Mouse (Mus musculus) CH12F3 (cell line): ENCODE measurements at regions not wholly inside any gene's neighbourhood (a gene's known extent, or its start where the extent isn't known, plus 50 kb on each side); places are given as distances from the start of the nearest gene placed in this dataset.

ENCODE experiments used
- in situ Hi-C: fragments of 300-500 bp; cut with MboI; formaldehyde crosslinking; loops from 2 replicates; pipeline ENCODE4 v1.14.3; 2020; ENCODE audit warnings: low sequenced_read_pairs

DNA sequence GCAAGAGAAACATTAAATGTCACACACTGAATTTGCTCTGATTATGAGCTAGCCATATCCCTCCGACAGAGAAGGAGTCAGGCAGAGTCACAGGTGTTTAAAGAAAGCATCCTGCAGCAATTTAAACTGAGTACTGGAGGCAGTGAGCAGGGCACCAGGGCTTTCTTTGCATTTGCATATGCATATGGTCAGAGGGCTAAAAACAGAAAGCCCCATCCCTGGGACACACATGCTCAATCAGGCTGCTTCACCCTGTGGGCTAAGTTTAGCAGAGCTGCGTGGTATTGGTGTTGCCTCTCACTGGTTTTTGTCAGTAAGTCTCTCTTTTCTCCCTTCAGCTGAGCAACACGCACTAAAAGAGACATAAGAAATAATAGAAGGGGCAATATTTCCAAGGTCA is 289.9 kb upstream of the Rps6ka3 start:
- in situ Hi-C loops: loop anchor here (25.0 kb wide), 1 partner anchor 1183 kb away; no protein-coding TSS in a partner anchor

DNA sequence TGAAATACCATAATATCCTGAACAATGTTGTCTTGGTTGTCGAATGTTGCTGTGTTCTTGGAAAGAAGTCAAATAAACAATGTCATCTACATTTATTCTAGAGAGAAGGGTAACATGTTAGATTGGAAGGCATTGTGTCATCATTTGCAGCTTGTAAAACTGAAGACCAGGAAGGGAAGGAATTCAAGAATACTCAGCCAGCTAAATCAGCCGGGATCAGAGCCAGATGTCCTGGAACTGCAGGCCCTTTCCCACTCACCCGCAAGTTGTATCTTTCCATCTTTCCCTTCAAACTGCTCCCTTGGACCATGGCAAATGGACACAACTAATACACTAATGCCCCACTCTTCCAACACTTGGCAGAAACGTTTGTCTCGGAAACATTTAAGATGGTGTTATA is 288.7 kb upstream of the Rps6ka3 start:
- in situ Hi-C loops: loop anchor here (25.0 kb wide), 1 partner anchor 1184 kb away; no protein-coding TSS in a partner anchor

DNA sequence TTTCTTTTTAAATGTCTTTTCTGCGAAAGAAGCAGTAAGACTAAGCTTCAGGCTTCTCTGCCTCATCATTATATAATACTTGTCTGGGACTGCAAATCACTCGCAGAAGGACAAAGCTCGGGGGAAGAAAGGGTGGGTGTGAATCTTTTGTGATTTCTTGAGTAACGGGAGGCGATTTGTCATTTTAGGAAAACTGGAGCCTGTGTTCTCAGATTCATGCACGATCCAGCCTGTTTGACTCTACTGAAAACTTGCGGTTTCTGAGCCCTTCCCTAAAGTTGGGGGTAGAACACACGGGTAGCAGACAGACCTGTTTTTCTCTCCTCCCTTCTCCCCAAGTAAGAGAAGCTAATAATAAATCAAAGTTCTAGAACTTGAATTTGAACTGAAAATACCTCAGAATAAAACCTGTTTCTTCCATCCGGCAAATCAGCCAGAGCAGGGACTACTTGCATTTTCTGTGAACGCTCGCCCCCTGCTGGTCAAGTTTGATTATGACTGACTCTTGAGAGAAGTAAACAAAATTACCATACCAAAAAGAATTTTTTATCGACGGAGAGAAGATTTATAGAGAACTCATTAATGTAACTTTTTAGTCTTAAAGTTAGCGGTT is 288.2 kb upstream of the Rps6ka3 start:
- in situ Hi-C loops: loop anchor here (25.0 kb wide), 1 partner anchor 1185 kb away; no protein-coding TSS in a partner anchor

DNA sequence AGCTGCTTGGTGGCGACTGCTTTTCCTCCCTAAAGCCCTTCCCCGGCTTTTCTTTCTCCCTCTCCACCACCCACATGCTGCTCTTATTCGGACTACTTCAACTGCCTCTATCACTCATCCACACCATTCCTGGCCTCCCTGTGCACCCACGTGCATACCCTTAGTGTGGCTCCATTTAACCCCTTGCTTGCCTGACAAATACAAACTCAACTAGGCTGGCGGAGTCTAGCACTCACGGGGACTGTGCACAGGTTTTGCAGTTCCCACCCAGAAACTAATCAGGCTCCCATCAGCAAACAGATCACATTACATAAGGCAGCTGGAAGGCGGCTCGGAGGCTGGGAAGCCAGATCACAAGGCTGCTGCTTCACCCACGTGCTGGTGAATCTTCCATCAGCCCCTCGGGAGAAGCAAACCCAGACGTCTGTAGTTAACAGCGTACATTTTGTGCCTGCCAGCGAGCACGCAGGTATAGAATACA is 287.0 kb upstream of the Rps6ka3 start:
- in situ Hi-C loops: loop anchor here (25.0 kb wide), 1 partner anchor 1186 kb away; no protein-coding TSS in a partner anchor

DNA sequence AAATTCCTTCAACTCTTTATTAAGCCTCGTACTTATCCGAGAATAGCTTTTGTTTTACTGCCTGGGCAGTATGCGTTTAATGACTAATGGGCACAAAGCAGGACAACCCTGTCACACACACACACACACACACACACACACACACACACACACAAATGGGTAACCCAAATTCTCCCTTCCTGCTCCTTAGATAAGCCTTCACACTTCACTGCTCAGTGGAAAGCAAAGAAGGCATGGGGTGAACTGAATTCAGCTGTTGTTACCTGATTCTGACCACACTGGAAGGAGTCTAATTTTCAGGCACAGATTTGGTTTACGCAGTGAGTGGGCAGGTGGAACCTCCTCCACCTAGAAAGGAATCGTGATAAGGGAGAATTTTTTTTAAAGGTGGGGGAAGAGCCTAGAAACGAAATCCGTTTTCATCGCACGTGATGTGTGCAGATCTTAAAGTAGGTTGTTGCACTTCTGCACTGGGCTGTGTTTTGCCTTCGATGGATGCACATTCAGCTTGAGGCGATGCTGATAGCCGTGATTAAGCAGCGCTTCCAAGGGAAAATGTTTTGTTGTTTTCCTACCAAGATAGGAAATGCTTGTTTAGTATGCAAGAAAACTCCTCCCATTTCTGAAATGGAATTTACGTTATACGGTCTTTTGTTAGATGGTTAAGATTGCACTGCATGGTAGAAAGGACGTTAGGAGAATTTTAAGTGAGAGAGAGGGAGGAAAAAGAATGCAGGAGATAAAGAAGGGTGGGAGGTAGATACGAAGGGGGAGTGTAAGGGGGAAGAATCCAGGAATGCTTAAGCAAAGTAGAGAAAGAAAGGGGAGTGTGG is 286.2 kb upstream of the Rps6ka3 start:
- in situ Hi-C loops: loop anchor here (25.0 kb wide), 1 partner anchor 1187 kb away; no protein-coding TSS in a partner anchor

DNA sequence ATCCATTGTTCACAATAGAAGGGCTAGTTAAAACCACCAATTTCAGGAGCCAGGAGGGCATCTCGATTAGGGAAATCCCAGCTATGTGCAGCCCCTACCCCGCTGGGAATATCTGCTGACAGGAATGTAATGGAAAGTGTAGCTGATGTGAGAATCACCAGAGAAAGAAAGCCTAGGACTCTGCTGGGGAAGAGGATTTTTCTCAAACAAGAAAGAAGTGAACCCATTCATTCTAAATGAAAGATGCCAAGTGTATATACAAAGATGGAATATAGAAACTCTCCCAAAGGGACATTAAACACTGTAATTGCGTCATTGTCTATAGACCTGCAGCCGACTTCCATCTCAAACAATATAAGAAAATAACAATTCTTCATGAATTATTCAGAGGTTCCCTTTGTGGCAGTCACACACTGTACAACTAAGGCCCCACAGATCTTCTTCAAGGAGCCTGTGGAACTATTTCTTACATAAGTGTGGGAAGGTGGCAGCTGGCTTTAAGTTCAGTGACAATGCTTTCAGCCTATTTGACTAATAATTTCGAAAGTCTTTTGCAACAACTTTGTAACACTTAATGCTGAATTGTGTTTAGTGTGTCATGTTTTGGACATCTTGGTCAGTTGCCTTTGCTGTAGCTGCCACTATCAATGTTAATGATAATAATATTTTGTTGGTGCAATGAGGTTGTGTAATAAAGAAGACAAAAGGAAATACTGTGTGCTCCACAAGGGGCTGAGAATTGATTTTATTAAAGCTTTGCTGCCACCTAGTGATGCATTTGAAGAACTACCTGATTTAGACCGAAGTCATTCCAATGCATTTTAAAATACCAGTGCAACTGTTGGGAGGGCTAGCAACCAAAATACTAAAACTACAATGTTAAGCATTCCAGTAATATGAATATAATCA is 285.4 kb upstream of the Rps6ka3 start:
- in situ Hi-C loops: loop anchor here (25.0 kb wide), 1 partner anchor 1187 kb away; no protein-coding TSS in a partner anchor

DNA sequence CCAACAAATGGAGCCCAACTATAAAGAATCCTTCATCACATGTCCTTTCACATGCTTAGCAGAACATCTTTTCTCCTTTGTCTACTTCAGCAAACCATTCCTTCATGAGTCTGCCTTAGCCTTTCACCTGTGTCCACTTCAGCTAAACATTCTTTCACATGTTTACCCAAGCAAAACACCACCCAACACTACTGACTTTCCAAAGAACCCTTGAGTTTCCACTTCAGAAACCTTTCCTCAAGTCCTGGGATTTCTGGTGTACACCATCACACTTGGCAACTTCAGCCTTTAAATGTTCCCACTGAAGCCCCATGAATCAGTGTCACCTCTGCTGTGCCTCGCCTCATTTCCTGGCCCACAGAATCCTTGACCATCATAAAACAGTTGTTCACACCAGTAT is 278.2 kb upstream of the Rps6ka3 start:
- in situ Hi-C loops: no loop called here

DNA sequence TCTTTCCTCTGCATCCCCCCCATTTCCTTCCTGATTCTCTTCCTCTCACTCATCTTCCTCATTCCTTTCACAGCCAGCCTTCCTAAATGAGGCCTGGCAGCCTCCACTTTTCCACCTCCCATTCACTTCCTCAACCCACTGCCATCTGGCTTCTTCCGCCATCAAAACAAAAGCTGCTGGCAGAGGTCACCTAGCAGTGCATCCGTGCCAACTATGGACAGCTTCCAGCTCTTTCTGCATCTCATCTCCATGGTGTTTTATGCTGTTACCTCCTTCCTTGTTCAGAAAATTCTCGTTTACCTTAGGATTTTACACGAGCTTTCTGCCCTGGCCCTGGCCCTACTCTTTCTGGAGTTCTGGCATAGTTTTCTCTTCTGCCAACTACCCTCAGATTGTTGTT is 262.9 kb upstream of the Rps6ka3 start:
- in situ Hi-C loops: no loop called here

DNA sequence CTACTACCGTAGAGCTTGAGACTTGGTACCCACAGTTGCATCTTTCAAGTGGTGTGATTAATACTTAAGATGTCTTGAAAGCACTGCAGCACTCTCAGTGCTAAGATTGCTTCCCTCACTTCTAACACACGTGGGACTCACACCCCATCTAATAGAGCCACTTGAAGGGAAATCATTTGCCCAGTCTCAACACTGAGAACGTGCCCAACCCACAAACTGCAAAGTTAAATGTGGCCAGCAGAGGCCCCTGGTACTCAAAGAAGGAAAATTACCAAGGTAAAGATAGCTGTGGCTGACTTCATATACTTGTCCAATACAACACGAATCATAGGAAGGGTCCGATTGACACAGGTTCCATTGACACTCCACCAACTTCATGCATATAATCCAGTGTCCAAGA is 238.4 kb upstream of the Rps6ka3 start:
- in situ Hi-C loops: no loop called here

DNA sequence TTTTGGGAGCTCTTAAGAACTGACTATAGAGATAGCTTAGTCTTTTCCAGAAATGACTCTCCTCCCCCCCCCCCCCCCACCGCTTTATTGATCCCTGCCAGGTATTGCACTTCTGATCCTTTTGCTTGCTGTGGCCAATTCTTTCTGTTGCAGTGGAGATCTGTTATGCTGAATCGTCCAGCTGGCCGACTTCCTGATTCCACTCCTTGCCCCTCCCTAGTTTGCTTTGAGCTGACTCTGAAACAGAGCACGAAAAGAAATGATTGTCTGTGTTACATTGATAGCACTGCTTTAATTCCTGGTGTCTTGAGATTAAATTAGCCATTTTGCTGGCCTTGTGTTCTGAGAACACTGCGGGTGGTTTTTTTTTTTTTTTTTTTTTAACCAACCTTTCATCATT is 233.5 kb upstream of the Rps6ka3 start:
- in situ Hi-C loops: no loop called here

DNA sequence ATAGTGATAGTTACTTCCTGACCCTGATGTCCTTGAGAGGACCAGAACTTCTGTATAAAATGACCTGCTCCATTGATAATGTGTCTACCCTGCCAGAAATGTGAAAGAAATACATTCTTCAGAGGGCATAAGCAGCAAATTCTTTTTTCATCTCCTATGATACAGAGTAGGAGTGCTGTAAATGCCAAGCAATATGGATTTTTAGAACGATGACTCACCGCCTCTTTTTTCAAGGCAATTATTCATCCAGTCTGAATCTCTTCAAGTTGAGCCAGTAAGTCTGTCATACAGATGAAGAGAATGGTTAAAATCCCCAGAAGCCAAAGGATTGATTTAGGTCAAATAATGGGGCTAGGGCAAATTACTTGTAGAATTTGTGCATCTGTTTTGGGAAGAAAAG is 225.4 kb upstream of the Rps6ka3 start:
- in situ Hi-C loops: no loop called here

DNA sequence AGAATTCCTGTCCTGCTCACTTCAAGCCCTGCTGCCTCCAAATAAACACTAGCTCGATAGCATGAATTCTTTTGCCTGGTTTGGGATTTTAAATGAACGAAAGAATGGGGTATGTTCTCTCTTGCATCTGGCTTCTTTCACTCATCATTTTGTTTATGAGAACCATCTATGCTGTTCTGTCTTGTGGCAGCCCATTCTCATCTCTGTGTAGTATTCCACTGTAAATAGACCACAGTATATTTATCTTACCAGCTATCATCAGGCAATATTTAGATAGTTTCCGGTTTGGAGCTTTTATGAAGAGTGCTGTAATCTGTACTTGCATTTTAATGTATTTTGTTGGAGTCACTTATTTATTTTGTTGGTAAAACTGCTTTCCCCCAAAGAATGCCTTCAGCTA is 222.4 kb upstream of the Rps6ka3 start:
- in situ Hi-C loops: no loop called here

DNA sequence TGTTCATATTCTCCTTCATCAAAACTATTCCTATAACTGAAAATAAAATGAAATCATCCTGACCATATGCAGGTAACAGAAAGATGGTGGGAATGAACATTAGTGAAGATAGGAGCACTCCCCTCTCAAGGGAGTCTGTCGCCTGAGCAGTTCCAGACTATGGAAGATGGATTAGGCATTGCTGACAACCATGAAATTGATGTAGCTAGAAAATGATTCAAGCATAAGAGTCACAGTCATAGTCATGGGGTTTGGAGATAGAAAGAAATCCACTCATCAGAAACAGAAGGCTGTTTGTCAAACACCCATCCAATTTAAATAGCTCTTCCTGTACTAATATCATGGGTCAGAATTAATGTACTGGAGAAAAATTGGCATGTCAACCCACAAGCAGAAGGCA is 191.2 kb upstream of the Rps6ka3 start:
- in situ Hi-C loops: no loop called here

DNA sequence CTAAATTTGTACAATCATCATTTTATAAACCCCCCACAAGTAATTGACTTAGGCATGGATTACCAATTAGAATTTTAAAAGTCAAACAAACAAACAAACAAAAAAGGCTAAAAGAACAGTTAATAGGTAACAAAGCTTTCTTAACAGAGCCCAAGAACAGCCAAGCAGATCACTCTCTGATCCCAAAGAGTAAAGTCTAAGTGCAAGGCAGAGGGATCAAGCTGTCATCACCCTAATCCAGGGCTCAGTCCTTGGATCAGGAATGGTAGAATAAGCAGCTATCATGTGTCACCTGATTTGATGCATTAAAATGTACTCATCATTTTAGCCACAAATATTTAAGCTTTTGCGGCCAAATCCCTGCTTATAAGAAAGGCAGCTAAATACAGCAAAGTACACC is 183.8 kb upstream of the Rps6ka3 start:
- in situ Hi-C loops: loop anchor here (25.0 kb wide), 1 partner anchor 236 kb away; no protein-coding TSS in a partner anchor

DNA sequence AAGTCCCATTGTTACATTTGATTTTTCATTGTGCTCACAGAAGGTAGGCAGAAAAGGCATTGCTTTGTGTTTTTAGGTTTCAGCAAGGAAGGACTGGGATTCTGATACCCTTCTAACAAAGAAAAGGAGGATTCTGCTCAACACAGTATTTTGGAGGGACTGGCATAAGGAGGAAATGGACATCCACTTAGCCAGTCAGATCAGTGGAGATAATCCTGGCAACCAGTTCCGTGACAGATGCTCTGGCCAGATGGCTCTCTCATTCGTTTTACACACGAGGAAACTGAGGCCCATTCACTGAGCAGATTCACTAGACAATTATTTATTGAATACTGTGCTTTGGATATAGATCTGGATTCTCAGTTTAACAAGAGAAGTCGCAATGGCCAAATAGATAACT is 178.2 kb upstream of the Rps6ka3 start:
- in situ Hi-C loops: loop anchor here (25.0 kb wide), 1 partner anchor 230 kb away; no protein-coding TSS in a partner anchor

DNA sequence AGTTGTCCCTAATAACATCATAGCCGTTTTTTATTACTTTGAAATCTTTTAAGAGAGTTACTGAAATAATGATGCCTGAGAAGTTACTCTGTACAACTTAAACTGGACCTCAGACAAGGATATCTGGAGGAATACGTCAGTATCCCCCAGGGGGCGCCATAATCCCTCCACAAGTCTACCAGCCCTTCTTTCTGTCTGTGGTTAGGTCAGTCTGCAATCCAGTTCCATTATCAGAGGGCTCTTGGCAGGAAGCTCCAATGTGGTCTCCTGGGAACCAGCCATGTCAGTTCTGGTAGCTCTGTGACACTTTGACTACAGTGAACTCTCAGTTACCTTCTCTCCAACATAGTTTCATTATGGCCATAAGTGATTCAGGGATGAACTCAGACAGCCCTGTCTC is 166.7 kb upstream of the Rps6ka3 start:
- in situ Hi-C loops: loop anchor here (25.0 kb wide), 1 partner anchor 219 kb away; no protein-coding TSS in a partner anchor

DNA sequence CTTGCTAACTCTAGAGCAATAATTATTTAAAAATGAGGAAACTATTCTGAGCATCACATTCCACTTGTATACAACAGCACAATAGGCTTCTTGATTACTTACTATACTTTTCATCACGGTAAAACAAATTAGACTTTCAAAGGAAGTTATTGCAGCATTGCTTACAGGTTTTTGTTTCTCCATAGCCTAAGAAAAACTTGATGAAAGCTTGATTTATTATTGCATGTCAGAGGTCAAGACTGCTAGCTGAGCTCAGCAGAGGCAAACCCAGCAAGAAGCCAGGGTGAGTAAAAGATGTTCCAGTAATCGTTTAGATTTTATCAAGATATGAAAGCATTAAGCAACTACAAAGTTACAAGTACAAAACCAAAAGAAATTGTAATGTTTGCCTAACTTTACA is 162.2 kb upstream of the Rps6ka3 start:
- in situ Hi-C loops: loop anchor here (25.0 kb wide), 1 partner anchor 214 kb away; no protein-coding TSS in a partner anchor

DNA sequence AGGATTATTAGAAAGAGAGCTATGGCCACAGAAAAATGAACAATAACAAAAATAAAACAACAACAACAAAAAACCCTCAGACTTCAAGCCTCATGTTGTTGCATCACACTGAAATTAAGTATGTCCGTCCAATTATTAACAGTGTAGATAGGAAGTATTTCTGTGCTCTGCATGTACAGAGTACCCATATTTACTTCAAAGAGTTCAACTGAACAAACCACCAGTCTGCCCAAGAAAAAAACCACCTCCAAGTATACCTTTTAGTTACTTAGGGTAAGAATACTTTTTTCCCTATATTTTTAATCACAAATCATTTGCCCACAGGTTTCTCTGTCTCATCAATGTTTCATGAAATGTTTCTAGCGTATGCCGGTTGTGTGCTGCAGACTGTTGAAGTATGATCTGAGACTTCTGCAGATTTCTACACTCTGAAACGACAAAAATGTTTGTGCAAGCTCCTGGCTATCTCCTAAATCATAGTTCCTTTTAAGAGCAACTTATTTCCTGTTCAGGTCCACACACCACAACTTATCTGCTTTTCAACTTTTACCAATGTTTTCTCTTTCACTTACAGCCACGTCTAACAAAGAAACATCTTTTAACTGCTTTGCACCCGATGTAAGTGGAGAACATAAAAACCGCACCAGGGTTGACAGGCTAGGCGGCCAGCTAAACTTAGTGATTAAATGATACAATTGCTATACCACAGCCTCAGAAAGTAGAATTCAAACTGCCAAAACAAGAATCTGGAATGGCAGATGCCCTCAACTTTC is 154.2 kb upstream of the Rps6ka3 start:
- in situ Hi-C loops: no loop called here

DNA sequence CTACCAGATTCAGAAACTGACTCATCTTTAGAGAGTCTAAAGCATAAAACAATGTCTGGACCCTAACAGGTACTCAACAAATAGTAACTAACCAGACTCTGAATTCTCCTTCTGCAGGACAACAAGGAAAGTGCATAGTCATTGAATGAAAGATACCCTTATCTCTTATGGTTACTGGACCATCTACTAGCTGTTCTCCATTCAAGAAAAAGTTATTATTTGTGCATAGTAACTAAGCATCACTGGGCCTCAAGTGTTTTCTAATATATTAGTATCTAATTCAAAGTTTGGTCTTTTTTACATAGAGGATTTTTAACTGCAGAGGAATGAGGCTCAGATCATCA is 153.7 kb upstream of the Rps6ka3 start:
- in situ Hi-C loops: no loop called here

DNA sequence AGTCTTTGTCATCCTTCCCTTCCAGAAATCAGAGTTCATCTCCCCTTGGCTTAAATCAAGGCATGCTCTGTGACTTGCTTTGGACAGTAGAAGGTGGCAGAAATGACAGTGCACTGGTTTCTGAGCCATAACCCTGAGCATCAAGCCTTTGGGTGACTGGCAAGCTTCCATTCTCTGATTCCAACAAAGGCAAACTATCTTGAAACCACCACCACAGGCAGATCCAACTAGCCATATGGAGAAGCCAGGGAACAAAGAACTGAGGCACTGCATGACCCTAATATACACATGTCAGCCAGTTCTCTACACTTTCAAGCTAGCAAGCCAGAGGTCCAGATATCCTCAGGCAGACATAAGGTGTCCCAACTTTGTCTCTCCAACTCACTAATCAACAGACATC is 151.2 kb upstream of the Rps6ka3 start:
- in situ Hi-C loops: no loop called here
